Mouse (Mus musculus): Measurements from ENCODE around the gene Higd1c.

- TF ChIP-seq CTCF (IDR thresholded peaks at IDR 0.05; ENCODE audit: low read depth) (no peak), EP300 (IDR thresholded peaks at IDR 0.05; ENCODE audit: low read depth) (no peak)
Measured at GRCm38 (mm10) chr15:100388224-100388835, 24.0 kb downstream of the Higd1c start.
